Mouse (Mus musculus): ENCODE measurements around the gene Cnot10. TPM values are rescaled to one million over a fixed set of nuclear protein-coding genes. Genes with fewer than 3 reads are reported as not detected.

Cnot10 gene
- total RNA-seq, 2 experiments from 2014 or later: 17.1 TPM

DNA sequence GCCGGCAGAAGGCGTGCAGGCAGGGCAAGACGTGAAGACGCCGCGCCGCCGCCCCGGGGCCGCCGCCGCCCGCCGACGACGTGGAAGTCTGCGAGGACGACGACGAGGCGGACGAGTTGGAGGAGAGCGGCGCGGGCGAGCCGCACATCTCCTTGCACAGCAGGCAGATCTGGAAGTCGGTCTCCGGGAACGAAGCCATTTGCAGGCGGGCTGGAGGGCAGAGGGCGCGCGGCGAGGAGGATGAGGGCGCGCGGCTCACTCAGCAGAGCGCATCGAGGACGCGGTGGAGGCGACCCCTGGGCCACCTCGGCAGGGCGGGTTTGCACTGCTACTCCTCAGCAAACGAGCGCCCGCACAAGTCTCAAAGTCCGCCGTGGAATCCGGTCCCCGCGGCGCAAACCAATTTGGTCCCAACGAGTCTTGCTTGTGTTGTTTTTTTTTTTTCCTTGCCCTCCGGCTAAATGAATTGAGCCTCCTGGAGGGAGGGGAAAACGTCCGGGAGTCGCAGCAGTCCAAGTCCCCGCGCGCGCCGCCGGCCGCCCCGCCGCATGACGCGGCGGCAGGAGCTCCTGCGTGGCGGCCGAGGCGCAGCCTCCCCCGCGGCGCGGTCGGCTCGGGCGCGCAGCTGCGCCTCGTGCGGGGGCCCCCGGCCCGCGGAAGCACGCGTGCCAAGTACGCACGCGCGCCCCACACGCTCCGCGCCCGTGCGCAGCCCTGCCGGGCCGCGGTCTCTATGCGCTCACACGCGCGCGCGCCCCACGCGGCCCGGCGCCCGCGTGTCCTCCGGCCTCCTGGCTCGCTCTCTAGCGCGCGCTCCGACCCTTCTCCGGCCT, 76.8 kb downstream of the Cnot10 start:
- DNase-seq: peak; percentile 22
- TF ChIP-seq CTCF (IDR thresholded peaks at IDR 0.05): no peak
- H3K27ac ChIP-seq: no peak overlapping the region
- peak overlapping the region; percentile 66 for H3K4me3 ChIP-seq
- intact Hi-C loops (cut with DNase I): no loop called here

DNA sequence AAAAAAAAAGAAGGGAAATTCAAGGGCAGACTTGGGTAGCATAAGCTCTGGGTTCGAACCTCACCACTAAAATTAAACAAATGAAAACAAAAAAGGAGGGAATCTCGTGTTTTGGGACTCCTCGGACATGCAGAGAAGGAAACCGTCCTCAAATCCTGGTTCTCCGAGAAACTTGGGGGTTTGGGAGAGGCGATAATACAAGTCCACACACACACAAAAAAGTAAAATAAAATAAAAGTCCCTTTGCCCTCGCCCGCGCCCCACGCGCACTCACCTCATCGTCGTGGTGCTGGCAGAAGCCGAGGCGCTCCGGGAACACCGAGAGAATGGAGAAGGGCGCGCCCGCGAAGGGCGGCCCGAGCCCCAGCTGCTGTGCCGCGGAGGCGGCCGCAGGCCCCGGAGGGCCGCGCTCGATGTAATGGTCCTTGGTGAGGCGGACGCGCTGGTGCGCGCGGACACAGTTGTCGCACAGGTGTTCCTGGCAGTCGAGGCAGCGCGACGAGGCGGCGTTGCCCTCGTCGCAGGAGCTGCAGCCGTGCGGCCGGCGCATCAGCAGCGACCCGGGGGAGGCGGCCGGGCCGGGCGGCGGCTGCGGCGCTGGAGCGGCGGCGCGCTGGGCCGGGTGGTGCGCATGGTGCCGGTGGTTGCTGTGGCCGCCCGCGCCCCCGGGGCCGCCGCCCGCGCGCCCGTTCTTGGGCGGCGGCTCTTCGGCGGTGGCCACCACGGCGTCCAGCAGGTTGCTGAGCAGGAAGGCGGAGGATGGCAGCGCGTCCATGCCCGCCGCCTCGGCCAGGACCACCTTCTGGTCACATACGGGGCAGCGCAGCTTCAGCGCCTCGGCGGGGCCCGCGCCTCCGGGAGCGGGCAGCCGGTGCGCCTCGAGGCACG, 77.7 kb downstream of the Cnot10 start:
- intact Hi-C loops (cut with DNase I): no loop called here
- TF ChIP-seq CTCF (IDR thresholded peaks at IDR 0.05): no peak
- no peak for DNase-seq
- Histone ChIP-seq H3K27ac (no peak overlapping the region), H3K4me3 (peak overlapping the region; percentile 66)

DNA sequence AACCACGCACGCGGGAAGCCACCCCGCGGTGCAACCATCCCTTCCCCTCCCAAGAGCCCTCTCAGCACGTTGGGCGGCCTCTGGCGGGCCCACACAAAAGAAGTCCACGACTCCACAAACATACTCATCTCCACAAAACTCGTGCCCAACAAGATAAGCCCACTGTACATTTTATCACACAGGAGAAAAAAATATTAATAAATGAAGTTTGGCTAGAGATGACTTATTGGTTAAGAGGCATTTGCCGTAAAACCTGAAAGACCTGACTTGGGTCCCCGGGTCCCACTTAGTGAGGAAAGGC, 78.4 kb downstream of the Cnot10 start:
- Histone ChIP-seq H3K27ac (no peak overlapping the region), H3K4me3 (no peak overlapping the region)
- no peak for DNase-seq
- intact Hi-C loops (cut with DNase I): no loop called here
- no peak for TF ChIP-seq CTCF (IDR thresholded peaks at IDR 0.05)

DNA sequence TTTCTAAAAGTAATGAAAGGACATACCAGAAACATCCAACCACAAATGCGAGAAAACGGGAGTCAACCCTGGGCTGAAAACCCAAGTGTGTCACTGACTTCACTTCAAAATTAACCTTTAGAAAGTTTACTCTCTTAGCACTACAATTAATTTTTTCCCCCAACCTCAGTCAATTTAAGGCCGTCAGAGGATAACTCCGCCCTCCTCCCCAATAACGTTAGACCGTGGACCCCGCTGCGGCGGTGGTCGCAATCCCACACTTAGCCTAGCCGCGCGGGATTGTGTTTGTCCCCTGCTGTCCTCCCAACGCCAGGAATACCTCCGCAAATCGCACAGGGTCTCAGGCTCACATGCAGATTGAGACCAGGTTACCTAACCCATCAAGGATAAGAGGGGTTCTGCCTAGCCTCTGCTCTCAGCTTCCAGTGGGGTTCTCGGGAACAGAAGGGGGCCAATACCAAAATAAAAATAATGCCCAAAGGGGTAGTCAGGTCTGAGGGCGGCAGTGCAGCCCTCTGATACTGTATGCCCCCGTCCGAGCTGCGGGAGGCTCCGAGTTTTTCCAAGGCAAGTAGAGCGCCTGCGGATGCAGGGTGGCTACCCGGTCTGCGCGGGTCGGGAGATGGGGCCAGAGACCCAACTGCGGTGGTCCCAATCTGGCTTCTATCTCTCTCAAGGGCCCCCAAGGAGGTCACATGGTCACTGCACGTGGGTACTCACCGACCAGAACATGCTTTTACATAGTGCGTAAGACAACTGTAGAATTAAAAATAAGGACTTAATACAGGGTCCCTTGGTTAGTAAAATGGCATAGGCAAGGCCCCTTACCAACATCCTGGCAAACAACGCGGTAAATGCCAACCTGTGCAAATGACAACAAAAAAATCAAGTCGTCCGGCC, 79.0 kb downstream of the Cnot10 start:
- intact Hi-C loops (cut with DNase I): no loop called here

DNA sequence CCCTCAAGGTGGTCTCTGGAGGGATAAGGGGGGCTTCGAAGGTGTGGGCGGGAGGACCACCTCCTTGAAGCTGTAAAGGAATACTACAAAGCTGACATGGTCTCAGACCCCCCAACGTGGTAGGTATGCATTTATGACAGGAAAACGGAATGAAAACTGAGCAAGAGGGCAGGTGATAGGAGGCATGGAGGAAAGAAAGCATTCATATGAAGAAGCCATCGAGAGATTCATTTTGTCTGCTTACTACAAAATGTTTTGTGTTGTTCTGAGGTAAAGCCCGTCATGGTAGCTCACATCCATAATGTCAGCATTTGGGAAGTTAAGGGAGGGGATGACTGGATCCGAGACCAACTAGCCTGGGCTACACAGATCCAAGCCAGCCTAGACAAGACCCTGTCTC, 79.8 kb downstream of the Cnot10 start:
- TF ChIP-seq CTCF (IDR thresholded peaks at IDR 0.05): no peak
- no peak overlapping the region for H3K27ac ChIP-seq
- no peak for DNase-seq
- intact Hi-C loops (cut with DNase I): no loop called here
- no peak overlapping the region for H3K4me3 ChIP-seq

More for the DNA sequence above, 79.0 kb downstream of the Cnot10 start:
- TF ChIP-seq CTCF (IDR thresholded peaks at IDR 0.05): no peak
- no peak overlapping the region for H3K4me3 ChIP-seq
- DNase-seq: no peak
- no peak overlapping the region for H3K27ac ChIP-seq

DNA sequence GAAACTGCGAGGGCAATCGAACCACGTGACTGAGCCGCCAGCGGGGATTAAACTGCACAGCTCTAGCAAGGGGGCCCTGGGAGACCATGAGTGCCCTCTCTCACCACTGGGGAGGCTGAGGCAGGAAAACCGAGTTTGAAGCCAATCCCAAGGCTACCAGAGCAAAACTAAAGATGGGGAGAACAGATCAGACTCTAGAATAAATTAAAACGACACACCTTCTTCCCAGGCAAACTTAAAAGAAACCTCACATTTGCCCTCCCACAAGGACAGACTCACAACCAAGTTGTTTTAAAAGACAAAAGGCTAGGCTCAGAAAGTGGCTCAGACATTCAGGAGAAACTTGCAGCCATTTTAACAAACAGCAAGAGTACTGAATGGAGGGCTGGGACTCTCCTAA, 82.9 kb downstream of the Cnot10 start:
- Histone ChIP-seq H3K4me3 (no peak overlapping the region), H3K27ac (no peak overlapping the region)
- DNase-seq: no peak
- intact Hi-C loops (cut with DNase I): no loop called here
- TF ChIP-seq CTCF (IDR thresholded peaks at IDR 0.05): no peak

DNA sequence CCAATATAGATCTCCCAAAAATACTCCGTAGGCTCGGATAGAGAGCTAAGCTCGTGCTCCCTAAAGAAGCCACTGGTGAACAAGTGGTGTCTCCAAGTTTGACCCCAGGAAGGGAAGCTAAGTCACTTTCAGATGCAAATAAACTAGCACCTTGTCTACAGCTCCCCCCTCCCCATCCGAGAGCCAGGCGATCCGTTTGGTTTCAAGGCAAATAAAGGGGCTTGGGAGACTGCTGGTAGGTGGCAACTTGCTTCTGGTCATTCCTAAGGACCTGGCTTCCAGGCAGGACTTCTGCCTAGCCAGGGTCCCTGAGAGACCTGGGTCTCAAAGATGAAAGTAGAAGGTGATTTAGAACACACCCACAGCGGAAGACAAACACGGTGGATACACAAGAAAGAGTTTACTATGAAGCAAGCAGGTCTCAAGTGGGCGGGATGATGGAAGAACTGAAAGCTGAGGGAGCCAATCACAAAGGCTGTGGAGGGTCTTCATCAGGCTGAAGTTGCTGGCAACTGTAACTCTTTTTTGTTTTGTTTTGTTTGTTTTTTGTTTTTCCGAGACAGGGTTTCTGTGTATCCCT, 83.6 kb downstream of the Cnot10 start:
- DNase-seq: no peak
- no peak overlapping the region for H3K4me3 ChIP-seq
- no peak overlapping the region for H3K27ac ChIP-seq
- intact Hi-C loops (cut with DNase I): no loop called here
- no peak for TF ChIP-seq CTCF (IDR thresholded peaks at IDR 0.05)

DNA sequence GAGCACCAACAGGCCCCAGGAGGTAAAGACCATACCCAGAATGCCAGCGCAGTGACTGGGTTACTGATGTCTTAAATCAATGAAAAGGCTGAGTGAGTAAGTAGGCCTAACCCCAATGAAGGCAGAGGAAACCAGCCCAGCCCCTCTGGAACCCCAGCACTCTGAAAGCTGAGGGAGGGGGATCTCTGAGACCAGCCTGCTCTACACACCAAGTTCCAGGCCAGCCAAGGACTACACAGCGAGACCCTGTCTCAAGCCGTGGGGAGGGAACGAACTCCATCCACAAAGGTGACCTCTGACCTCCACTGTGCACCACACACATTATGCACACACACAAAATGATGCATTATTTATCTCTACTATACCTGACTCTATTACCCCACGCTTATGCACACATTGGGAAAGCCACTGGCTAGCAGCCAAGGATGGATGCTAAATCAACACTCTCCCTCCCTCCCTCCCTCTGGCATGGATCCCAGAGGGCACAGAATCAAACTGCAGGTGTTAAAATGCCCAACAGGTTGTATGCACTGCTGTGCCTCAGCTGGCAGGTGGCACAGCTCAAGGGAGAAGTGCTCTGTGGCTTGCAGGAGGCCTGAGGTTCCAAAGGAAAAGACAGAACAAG, 85.5 kb downstream of the Cnot10 start:
- H3K27ac ChIP-seq: no peak overlapping the region
- no peak for DNase-seq
- no peak for TF ChIP-seq CTCF (IDR thresholded peaks at IDR 0.05)
- H3K4me3 ChIP-seq: no peak overlapping the region
- intact Hi-C loops (cut with DNase I): no loop called here

DNA sequence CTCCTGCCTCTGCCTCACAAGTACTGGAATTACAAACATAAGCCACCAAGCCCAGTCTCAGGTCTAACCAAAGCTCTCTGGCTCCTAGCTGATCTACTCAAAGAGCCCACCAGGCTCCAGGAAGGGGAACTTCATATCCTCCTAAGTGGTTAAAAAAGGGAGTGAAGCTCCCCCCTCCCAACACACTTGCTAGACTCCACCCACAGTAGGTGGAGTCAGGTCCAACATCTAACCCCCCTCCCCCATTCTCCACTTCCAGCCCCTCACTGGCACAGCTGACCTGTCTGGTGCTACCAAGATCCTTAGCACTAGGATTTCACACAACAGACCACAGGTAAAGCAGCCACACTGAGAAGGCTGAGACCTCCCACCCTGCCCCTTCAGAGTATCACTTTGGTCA, 86.2 kb downstream of the Cnot10 start:
- no peak for DNase-seq
- intact Hi-C loops (cut with DNase I): no loop called here

DNA sequence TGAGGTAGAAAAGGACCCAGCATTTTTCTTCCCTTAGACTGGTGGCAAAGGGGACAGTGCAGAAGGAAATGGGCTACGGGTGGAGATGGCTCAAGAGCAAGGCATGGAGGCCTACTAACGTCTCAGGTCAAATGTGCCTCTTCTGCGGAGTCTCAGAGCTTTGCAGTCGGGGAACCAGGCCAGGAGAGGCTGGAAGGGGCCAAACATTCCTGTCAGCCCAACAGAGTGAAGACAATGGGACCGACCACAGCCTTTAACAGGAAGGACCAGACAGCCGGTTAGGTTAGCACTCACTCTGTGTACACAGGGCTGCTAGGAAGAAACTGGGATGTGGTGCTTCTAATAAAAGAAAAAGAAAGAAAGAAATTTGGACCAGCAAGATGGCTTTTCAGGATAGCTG, 90.0 kb downstream of the Cnot10 start:
- DNase-seq: no peak
- Histone ChIP-seq H3K27ac (no peak overlapping the region), H3K4me3 (no peak overlapping the region)
- no peak for TF ChIP-seq CTCF (IDR thresholded peaks at IDR 0.05)
- intact Hi-C loops (cut with DNase I): no loop called here

More for the DNA sequence above, 86.2 kb downstream of the Cnot10 start:
- no peak overlapping the region for H3K4me3 ChIP-seq
- H3K27ac ChIP-seq: no peak overlapping the region
- TF ChIP-seq CTCF (IDR thresholded peaks at IDR 0.05): no peak

DNA sequence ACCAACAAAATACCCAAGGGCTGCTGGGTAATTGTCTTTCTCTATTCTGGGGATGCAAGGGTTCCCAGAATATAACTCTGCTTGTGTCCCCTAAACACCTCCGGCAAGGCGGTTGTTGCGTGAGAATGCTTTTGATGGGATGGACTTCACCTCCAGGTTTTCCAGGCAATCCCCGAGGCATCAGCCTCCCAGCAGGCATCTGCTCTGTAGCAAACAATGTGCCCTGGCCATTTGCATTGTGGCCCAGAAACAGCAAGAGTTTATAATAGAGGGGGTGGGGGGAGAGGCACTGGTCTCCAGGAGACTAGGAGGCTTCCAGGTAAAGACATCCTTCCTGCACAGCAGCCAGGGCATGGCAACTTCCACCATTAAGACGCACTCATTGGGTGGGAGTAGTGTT, 90.9 kb downstream of the Cnot10 start:
- no peak overlapping the region for H3K27ac ChIP-seq
- TF ChIP-seq CTCF (IDR thresholded peaks at IDR 0.05): no peak
- DNase-seq: no peak
- H3K4me3 ChIP-seq: no peak overlapping the region
- intact Hi-C loops (cut with DNase I): no loop called here

DNA sequence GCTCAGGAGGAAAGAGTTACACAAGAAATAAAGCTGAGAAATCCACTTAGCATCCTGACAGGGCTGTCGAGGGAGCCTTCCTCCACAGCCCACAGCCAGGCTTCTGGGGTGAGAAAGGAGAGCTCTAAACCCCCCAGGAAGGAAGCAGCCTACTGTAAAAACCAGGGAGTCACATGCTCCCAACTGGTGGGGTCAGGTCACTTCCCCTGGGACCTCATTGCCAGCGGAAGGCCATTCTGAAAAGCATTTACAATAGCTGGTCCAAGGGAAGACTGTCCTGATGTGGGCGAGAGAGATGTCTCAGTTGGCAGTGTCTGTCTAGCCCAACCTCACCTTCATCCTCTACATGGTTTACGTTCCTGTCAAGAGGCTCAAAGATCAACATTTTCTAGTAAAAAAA, 91.5 kb downstream of the Cnot10 start:
- intact Hi-C loops (cut with DNase I): no loop called here
- H3K4me3 ChIP-seq: no peak overlapping the region
- TF ChIP-seq CTCF (IDR thresholded peaks at IDR 0.05): no peak
- DNase-seq: no peak
- H3K27ac ChIP-seq: no peak overlapping the region

Measured in gastrocnemius, adult 2 months (tissue).